Mouse (Mus musculus) hindbrain, embryonic 12.5 days (tissue): ENCODE measurements at regions not wholly inside any gene's neighbourhood (a gene's known extent, or its start where the extent isn't known, plus 50 kb on each side); places are given as distances from the start of the nearest gene placed in this dataset.

Experiments used
- ATAC-seq: fragments of 200-750 bp; cut with Nextera tagmentation; 2 replicates; pipeline ENCODE4 v1.8.0; 2017; ENCODE audit warnings: moderate TSS enrichment; ENCODE audit not compliant: low FRiP score
- H3K27ac ChIP-seq: fragments of 300-500 bp; sonication (generic); 2 replicates; pipeline ENCODE4 v1.5.1; 2016; ENCODE audit warnings: mild to moderate bottlenecking
- H3K27me3 ChIP-seq: fragments of 300-500 bp; sonication (generic); 2 replicates; pipeline ENCODE4 v1.6.1; 2016; ENCODE audit warnings: mild to moderate bottlenecking
- H3K36me3 ChIP-seq: fragments of 300-500 bp; sonication (generic); 2 replicates; pipeline ENCODE4 v1.6.1; 2016; ENCODE audit warnings: mild to moderate bottlenecking
- H3K4me1 ChIP-seq: fragments of 300-500 bp; sonication (generic); 2 replicates; pipeline ENCODE4 v1.6.1; 2016
- H3K4me2 ChIP-seq: fragments of 300-500 bp; sonication (generic); replicated peaks from 2 replicates; pipeline ENCODE4 v1.6.1; 2016; ENCODE audit warnings: mild to moderate bottlenecking
- H3K4me3 ChIP-seq: fragments of 300-500 bp; sonication (generic); 2 replicates; pipeline ENCODE4 v1.5.1; 2016; ENCODE audit warnings: mild to moderate bottlenecking
- H3K9ac ChIP-seq: fragments of 300-500 bp; sonication (generic); 2 replicates; pipeline ENCODE4 v1.6.1; 2016; ENCODE audit warnings: mild to moderate bottlenecking, moderate library complexity
- H3K9me3 ChIP-seq: fragments of 300-500 bp; sonication (generic); replicated peaks from 2 replicates; pipeline ENCODE4 v1.6.1; 2016; ENCODE audit warnings: mild to moderate bottlenecking
- WGBS: fragments of 180-500 bp; shearing (Covaris S2); methylation state at CpG from one replicate; pipeline ENCODE4 v1.1.7; 2016; 5-methylcytosine and 5-hydroxymethylcytosine counted together

GRCm38 (mm10) chr3:56845462-56845770 lies 456.4 kb downstream of the Tm4sf1 start:
- ATAC-seq, result peak; percentile 30; the same call in 1 of the 2 replicates
- Histone ChIP-seq H3K4me3 (no peak overlapping the region), H3K36me3 (no peaks in the 10 kb centered on the region), H3K4me1 (0 out of 2 replicates have a peak, but pooled peaks cover 10% of the 10 kb centered on the region), H3K9me3 (no peaks in the 10 kb centered on the region), H3K4me2 (no peak overlapping the region), H3K9ac (no peak overlapping the region), H3K27ac (peak overlapping the region; percentile 68; the same call in 1 of the 2 replicates), H3K27me3 (no peaks in the 10 kb centered on the region)
- WGBS, result 78% methylated on average over 1 of the region's 1 CpGs

GRCm38 (mm10) chr3:56844681-56845461 lies 456.9 kb downstream of the Tm4sf1 start:
- 0 out of 2 replicates have a peak overlapping the region, but pooled peaks have one; percentile 11 for H3K4me2 ChIP-seq
- H3K4me3 ChIP-seq, result no peak overlapping the region
- H3K9me3 ChIP-seq, result no peaks in the 10 kb centered on the region
- H3K27me3 ChIP-seq, result no peaks in the 10 kb centered on the region
- H3K36me3 ChIP-seq, result no peaks in the 10 kb centered on the region
- H3K4me1 ChIP-seq, result 0 out of 2 replicates have a peak, but pooled peaks cover 10% of the 10 kb centered on the region
- peak overlapping the region; percentile 68 for H3K27ac ChIP-seq
- 40% methylated on average over 6 of the region's 6 CpGs for WGBS
- ATAC-seq, result peak; percentile 96
- H3K9ac ChIP-seq, result no peak overlapping the region

GRCm38 (mm10) chr3:56837176-56837575 lies 464.6 kb downstream of the Tm4sf1 start:
- H3K4me2 ChIP-seq, result no peak overlapping the region
- no peak overlapping the region for H3K9ac ChIP-seq
- no peaks in the 10 kb centered on the region for H3K4me1 ChIP-seq
- H3K9me3 ChIP-seq, result no peaks in the 10 kb centered on the region
- ATAC-seq, result no peak
- H3K36me3 ChIP-seq, result no peaks in the 10 kb centered on the region
- no peak overlapping the region for H3K4me3 ChIP-seq
- H3K27me3 ChIP-seq, result no peaks in the 10 kb centered on the region
- H3K27ac ChIP-seq, result no peak overlapping the region
- 79% methylated on average over 3 of the region's 3 CpGs for WGBS

- no peaks in the 10 kb centered on the region for H3K9me3 ChIP-seq
- 73% methylated on average over 4 of the region's 4 CpGs for WGBS
- H3K4me2 ChIP-seq, result no peak overlapping the region
- no peak overlapping the region for H3K4me3 ChIP-seq
- no peaks in the 10 kb centered on the region for H3K36me3 ChIP-seq
- no peak overlapping the region for H3K9ac ChIP-seq
- no peaks in the 10 kb centered on the region for H3K4me1 ChIP-seq
- H3K27me3 ChIP-seq, result no peaks in the 10 kb centered on the region
- no peak overlapping the region for H3K27ac ChIP-seq
- no peak for ATAC-seq
Measured at GRCm38 (mm10) chr3:56830315-56831097, 471.3 kb downstream of the Tm4sf1 start.

GRCm38 (mm10) chr3:56824157-56824556 lies 477.6 kb downstream of the Tm4sf1 start:
- H3K9ac ChIP-seq, result no peak overlapping the region
- no peaks in the 10 kb centered on the region for H3K36me3 ChIP-seq
- H3K9me3 ChIP-seq, result no peaks in the 10 kb centered on the region
- no peak overlapping the region for H3K27ac ChIP-seq
- no peak overlapping the region for H3K4me2 ChIP-seq
- H3K4me1 ChIP-seq, result no peaks in the 10 kb centered on the region
- no peaks in the 10 kb centered on the region for H3K27me3 ChIP-seq
- WGBS, result 81% methylated on average over 4 of the region's 4 CpGs
- ATAC-seq, result no peak
- H3K4me3 ChIP-seq, result no peak overlapping the region

- no peak for ATAC-seq
- Histone ChIP-seq H3K9ac (no peak overlapping the region), H3K27me3 (no peaks in the 10 kb centered on the region), H3K27ac (no peak overlapping the region), H3K36me3 (no peaks in the 10 kb centered on the region), H3K9me3 (no peaks in the 10 kb centered on the region), H3K4me3 (no peak overlapping the region), H3K4me1 (no peaks in the 10 kb centered on the region), H3K4me2 (no peak overlapping the region)
- WGBS, result 94% methylated on average over 1 of the region's 1 CpGs
Measured at GRCm38 (mm10) chr3:56810548-56811071, 491.2 kb downstream of the Tm4sf1 start.

- no peak for ATAC-seq
Measured at GRCm38 (mm10) chr3:56793054-56793453, 508.7 kb downstream of the Tm4sf1 start.

GRCm38 (mm10) chr3:56789155-56789554 lies 512.6 kb downstream of the Tm4sf1 start:
- Histone ChIP-seq H3K36me3 (no peaks in the 10 kb centered on the region), H3K4me3 (no peak overlapping the region), H3K9ac (no peak overlapping the region), H3K4me2 (no peak overlapping the region), H3K27ac (no peak overlapping the region), H3K4me1 (no peaks in the 10 kb centered on the region), H3K9me3 (no peaks in the 10 kb centered on the region), H3K27me3 (no peaks in the 10 kb centered on the region)
- no peak for ATAC-seq
- WGBS, result 47% methylated on average over 3 of the region's 3 CpGs

More at GRCm38 (mm10) chr3:56793054-56793453, 508.7 kb downstream of the Tm4sf1 start:
- Histone ChIP-seq H3K9ac (no peak overlapping the region), H3K4me2 (no peak overlapping the region), H3K9me3 (no peaks in the 10 kb centered on the region), H3K27ac (no peak overlapping the region), H3K27me3 (no peaks in the 10 kb centered on the region), H3K4me3 (no peak overlapping the region), H3K36me3 (no peaks in the 10 kb centered on the region), H3K4me1 (no peaks in the 10 kb centered on the region)
- 76% methylated on average over 1 of the region's 1 CpGs for WGBS

- no peaks in the 10 kb centered on the region for H3K4me1 ChIP-seq
- H3K36me3 ChIP-seq, result no peaks in the 10 kb centered on the region
- ATAC-seq, result no peak
- no peaks in the 10 kb centered on the region for H3K27me3 ChIP-seq
- no peak overlapping the region for H3K27ac ChIP-seq
- no peak overlapping the region for H3K4me3 ChIP-seq
- no peak overlapping the region for H3K9ac ChIP-seq
- 87% methylated on average over 5 of the region's 5 CpGs for WGBS
- H3K4me2 ChIP-seq, result no peak overlapping the region
- H3K9me3 ChIP-seq, result no peaks in the 10 kb centered on the region
Measured at GRCm38 (mm10) chr3:56773920-56774319, 527.9 kb downstream of the Tm4sf1 start.

GRCm38 (mm10) chr3:56770225-56770624 lies 531.6 kb downstream of the Tm4sf1 start:
- no peak overlapping the region for H3K27ac ChIP-seq
- H3K27me3 ChIP-seq, result no peaks in the 10 kb centered on the region
- H3K4me3 ChIP-seq, result no peak overlapping the region
- H3K4me1 ChIP-seq, result no peaks in the 10 kb centered on the region
- 62% methylated on average over 2 of the region's 2 CpGs for WGBS
- no peaks in the 10 kb centered on the region for H3K9me3 ChIP-seq
- H3K36me3 ChIP-seq, result no peaks in the 10 kb centered on the region
- H3K9ac ChIP-seq, result no peak overlapping the region
- H3K4me2 ChIP-seq, result no peak overlapping the region
- ATAC-seq, result no peak

- Histone ChIP-seq H3K9ac (no peak overlapping the region), H3K9me3 (no peaks in the 10 kb centered on the region), H3K27me3 (no peaks in the 10 kb centered on the region), H3K4me1 (no peaks in the 10 kb centered on the region), H3K36me3 (no peaks in the 10 kb centered on the region), H3K27ac (no peak overlapping the region), H3K4me2 (no peak overlapping the region), H3K4me3 (no peak overlapping the region)
- WGBS, result 79% methylated on average over 3 of the region's 3 CpGs
- no peak for ATAC-seq
Measured at GRCm38 (mm10) chr3:56767133-56767532, 534.7 kb downstream of the Tm4sf1 start.

GRCm38 (mm10) chr3:56764336-56764735 lies 537.5 kb downstream of the Tm4sf1 start:
- H3K9ac ChIP-seq, result no peak overlapping the region
- no peaks in the 10 kb centered on the region for H3K4me1 ChIP-seq
- no peak for ATAC-seq
- H3K9me3 ChIP-seq, result no peaks in the 10 kb centered on the region
- no peak overlapping the region for H3K4me2 ChIP-seq
- no peak overlapping the region for H3K4me3 ChIP-seq
- WGBS, result 92% methylated on average over 3 of the region's 3 CpGs
- H3K27me3 ChIP-seq, result no peaks in the 10 kb centered on the region
- H3K36me3 ChIP-seq, result no peaks in the 10 kb centered on the region
- H3K27ac ChIP-seq, result no peak overlapping the region
